Mouse (Mus musculus): ENCODE measurements around the gene Fam206a.

Fam206a gene

DNA sequence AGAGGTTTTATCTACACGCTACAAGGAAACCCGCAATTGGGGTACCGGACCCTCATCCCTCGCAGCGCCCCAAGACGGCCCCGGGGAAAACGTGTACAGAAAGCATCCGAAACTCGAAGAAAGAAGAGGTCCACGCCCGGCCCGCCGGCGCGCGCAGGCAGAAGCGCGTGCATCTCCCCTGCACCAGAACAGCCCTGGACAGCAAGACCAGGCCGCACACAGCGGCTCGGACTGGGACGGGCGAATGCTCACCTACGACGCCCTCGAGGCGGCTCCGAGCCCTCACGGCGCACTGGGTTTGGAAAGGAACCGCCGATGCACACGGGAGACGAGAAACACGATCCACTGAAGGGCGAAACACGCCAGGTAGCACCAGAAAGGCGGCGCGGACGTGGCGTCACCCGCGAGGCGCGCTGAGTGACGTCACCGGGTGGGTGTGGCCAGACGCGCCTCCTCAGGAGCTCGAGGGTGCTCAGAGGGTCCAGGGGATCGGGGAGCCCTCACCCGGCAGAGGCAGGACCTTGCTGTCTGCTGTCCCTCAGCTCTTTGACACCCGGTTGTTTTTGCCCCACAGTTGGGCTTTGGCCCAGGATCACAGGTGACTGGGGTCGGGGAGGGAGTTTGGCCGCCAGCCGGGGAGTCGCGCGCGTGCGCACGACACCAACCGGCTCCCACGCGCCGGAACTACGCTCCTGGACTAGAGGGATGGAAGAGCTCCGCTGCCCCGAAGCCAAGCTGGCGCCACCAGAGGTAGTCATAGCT, at the start of gene Fam206a, which contains the start of gene Elp1:
TSS of gene Fam206a (plus strand) at position 439 of the 762 bp plus-strand sequence.
TSS of gene Elp1 (minus strand) at position 425 of the 762 bp plus-strand sequence.
- DNase-seq (ENCODE audit: low spot score in 2 of 2): peak; percentile 91 to 98

DNA sequence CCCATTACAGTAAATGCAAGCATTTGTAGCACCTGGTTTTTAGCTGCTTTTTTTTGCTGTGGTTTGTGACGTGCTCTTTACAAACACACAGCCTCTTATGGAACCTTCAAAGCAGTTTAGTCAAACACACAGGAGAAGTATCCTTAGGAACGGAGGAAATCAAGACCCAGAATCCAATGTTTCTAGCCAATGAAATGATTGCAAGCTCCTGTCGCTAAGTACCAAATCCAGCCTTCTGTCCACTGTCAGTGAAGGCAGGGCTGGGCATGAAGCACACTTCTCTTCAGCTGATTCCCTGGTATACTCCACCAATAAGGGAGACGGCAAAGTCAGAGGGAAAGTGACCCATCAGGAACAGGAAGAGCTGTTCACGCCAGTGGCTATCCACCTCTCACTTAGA, 46.1 kb upstream of the Fam206a start:
- no peak for DNase-seq (ENCODE audit: low spot score in 2 of 2)

DNA sequence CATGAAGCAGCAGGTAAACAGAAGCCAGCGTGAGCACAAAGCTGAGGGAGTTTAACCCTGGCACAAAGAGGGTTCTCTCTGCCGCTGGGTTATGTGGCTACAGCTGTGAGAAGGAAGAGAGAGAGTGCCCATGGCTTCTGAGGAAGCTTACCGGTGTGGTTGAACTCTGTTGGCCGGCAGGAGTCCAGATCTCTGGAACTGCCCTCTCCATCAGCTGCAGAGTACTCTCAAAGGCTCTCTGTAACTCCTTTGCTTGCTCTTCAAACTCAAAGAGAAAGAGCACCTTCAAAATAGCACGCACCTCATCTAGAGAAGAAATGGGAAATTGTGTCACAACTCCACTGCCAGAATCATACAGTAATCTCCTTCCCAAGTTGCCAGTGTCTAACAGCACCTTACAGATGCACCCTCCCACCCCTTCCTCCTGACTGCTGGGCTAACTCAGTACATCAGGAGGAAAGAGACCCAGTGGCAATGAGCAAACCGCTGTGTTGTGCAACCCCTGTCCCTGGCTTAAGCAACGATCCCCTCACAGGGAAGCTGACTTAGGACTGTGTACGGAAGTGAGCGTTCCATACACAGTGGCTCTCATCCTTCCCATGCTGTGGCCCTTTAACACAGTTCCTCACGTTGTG, 45.1 kb upstream of the Fam206a start:
- peak in 1 of 2 experiments; percentile 47 for DNase-seq (ENCODE audit: low spot score in 2 of 2)

DNA sequence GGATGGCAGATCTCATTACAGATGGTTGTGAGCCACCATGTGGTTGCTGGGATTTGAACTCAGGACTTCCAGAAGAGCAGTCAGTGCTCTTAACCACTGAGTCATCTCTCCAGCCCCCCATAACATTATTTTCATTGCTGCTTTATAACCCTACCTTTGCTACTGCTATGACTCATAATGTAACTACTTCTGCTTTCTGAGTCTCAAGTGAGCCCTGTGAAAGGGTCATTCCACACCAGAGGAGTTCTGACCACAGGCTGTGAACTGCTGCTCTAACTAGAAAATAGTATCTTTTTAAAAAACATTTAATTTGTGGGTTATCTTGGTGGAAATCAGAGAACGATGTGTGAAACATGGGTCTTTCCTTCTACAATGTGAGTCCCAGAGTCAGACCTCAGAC, 44.5 kb upstream of the Fam206a start:
- no peak for DNase-seq (ENCODE audit: low spot score in 2 of 2)

DNA sequence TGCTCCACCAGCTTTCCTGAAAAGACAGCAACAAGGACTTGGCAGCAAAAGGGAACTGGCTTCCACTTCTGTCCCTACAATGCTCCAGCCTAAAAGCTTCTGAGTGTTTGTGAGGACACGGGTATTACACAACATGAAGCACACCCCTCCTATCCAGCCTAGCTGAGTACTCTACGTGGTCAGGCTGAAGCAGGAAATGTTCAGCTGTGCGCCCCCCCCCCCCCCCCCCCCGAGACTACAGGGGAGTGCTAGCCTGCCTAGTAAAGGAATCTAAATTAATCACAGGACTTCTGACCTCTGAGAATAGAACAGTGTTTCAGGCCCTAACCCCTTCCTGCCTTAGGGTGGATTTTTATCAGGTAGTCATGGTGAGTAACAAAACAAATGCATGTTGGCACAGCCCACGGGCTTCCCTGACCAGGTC, 34.3 kb upstream of the Fam206a start:
- DNase-seq (ENCODE audit: low spot score in 2 of 2): no peak

DNA sequence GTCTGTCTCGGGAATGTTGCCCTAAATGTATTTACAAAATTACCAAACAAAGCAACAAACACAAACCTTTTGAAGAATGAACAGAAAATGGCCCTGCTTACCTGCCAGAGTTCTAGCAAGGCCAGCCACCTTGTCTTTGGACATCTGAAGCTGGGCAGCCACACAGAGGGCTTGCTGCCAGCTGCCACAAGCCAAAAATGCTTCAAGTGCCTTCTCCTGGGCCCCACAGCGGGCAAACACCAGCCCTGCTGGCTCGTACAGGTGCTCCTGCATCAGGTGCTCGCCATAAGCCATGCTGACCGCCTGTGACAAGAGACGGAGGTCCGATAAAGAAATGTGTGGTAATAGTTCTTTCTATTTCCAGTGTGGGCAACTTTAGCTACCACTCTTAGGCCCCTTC, 33.2 kb upstream of the Fam206a start:
- no peak for DNase-seq (ENCODE audit: low spot score in 2 of 2)

DNA sequence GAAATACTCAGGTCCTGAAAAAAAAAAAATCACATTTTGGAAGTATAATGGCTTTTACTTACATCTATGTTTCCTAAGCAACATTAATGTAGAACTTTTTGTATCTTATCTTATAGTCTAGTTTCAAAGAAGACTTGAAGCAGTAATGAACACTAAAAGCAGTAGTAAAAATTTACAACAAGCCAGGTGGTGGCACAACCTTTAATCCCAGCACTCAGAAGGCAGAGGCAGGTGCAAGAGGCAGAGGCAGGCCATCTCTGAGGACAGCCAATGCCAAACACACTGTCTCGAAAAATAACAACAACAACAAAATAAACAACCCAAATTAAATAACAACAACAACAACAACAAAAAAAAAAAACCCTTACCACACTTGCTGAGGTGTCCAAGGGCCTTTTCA, 31.1 kb upstream of the Fam206a start:
- no peak for DNase-seq (ENCODE audit: low spot score in 2 of 2)

DNA sequence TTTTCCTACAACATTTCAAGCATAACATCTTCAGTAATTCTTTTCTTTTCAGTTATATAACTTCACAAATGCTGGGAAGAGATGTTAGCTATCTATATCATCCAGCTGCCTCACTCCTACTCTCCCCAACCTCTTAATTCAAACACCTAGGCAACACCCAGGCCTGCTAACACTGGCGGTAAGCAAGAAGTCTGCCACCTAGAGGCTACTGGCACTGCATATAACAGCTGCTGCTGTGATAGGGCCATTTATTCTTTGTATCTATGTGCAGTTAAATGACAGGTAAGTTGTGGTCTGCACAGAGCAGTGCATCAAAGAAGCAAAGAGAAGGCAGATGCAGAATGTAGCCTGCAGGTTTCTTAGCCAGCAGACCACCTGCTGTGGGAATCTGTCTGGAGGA, 10.8 kb upstream of the Fam206a start:
- DNase-seq (ENCODE audit: low spot score in 2 of 2): no peak

DNA sequence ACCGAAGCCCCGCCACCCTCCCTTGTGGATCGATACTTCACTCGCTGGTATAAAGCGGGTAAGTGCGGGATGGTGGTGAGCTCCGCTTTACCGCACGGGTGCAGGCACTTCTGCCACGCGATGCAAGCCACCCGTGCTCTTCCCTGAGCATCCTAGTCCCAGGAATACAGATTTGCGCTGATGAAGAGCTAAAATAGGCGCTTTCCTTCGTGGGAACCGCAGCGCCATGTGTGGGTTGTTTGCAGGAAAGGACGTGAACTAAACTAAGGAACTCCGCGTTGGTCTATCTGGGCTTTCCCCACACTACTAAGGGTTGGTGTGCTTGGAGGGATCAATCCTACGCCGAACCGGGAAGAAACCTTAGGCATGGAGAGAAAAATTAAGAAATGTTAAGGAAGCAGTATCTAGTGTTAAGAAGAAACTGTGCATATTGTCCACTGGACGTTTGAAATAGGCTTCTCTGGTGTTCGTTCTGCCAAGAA, 565 bp downstream of the Fam206a start:
- no peak for DNase-seq (ENCODE audit: low spot score in 2 of 2)

DNA sequence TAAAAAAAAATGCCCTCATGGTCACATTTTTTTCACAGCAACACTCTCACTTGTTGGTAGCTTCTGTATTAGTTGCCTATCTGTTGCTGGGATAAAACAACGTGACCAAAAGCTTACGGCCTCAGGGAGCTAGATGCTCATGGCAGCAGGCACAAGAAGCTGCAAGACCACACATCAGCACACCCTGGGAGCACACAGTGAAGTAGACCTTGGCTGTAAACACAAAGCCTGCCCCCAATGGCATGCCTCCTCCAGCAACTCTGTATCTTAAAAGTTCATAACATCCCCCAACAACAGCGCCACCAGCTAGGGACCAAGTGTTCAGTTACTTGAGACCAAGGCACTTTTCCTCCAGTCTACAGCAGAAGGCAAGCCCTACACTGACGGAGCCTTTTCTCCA, 6.9 kb downstream of the Fam206a start:
- DNase-seq (ENCODE audit: low spot score in 2 of 2): no peak

DNA sequence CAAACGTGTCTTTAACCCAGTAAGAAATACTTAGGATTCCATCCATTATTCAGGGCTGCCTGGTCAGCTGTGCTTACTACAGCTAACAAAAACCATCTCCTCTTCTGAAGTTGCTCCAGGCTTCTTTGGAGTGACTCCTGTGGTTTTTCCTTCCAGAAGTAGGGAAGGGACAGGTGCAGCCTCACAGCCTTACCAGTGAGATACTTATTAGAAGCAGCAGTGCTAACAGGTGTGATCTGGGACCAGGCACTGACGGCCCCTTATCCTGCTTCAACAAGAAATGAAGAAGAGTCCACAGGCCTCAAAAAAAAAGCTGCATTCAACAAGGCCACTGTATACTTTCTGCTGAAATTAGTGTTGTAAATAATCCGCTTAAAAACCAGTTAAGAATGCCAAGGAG, 9.5 kb downstream of the Fam206a start:
- DNase-seq (ENCODE audit: low spot score in 2 of 2): no peak

DNA sequence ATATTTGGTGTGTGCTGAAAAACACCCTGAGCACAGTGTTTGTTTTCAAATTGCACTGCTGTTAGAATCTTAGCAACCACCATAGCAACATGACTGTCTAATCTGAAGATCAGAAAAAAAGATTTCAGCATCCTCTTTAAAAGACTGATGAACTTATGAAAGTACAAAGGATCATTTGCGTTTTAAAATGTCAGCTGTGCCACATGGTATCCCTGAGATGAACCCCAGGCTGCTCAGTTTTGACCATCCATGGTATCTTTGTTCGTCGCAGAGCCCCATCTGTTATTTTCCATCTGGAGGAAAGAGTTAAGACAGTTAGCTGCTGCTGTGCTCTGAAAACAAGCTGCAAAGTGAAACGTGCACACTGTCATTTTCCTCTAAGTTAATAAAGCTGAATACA, 10.0 kb downstream of the Fam206a start:
- no peak for DNase-seq (ENCODE audit: low spot score in 2 of 2)

DNA sequence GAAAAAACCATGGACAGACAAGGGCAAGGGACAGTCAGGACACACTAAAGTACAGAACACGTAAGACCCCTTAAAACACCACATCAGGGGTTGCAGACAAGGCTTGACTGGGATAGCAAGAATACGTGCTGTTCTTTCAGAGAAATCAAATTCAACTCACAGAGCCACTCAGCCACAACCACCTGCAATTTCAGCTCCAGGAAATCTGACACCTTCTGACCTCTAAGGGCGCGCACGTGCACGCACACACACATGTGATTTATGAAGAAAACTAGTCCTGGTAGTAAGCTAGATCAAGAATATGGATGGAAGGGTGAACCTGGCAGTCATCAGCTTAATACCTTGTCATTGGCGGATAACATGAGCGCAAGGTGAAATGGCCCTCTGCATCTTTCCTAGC, 13.0 kb downstream of the Fam206a start:
- no peak for DNase-seq (ENCODE audit: low spot score in 2 of 2)

DNA sequence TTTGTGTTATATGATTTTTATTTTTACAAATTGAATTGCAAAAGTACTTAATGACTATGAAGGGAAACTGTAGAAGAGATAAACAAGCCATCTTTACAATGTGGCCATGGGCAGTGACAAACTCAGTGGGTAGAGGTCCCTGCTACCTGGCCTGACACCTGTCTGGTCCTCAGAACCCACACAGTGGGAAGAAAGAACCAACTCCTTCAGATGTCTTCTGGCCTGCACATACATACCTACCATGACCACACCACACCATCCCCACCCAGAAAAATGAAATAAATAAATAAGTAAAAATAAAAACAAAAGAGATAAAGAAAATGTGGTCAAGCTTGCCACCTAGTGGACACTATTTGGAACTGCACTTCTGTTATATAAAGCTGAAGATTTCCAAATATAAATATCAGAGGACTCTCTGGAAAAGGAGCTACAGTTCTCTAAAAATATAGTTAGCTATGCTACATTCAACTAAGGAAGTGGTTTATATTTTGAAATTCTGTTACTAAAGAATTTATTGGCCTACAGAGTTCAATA, 17.9 kb downstream of the Fam206a start:
- DNase-seq (ENCODE audit: low spot score in 2 of 2): no peak

DNA sequence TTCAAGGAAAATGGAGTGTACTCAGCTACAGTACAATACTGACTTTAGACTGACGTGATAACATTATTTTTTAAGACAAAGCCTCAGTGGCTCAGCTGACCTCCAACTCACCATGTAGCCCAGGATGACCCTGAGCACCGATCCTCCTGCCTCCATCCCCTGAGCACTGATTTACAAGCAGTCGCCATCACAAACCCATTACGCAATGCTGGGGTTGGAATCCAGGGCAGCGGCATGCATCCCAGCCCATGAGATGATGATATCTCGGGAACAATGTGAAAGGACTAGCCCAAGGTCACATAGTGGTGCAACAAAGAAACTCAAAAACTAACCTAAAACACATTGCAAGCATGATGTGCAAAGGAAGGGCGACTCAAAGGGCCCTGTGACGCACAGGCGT, 22.1 kb downstream of the Fam206a start:
- no peak for DNase-seq (ENCODE audit: low spot score in 2 of 2)

DNA sequence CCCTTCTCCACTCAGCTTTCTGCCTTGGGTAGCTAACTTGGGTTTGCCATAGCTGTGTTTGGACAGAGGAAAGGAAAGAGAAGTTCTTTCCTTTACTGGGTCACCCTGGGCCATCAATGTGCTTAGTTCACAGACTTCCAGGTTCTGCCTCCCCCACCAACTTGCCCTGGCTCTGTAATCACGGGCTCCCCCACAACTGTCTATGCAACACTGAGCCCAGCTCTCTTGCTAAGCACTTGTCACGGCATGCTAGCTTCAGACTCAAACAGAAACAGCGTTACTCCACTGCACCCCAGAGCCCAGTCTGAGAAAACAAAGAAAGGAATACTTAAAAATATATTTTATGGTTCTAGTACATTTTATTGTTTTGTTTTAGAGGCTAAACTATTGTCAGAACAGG, 26.8 kb downstream of the Fam206a start:
- DNase-seq (ENCODE audit: low spot score in 2 of 2): no peak

DNA sequence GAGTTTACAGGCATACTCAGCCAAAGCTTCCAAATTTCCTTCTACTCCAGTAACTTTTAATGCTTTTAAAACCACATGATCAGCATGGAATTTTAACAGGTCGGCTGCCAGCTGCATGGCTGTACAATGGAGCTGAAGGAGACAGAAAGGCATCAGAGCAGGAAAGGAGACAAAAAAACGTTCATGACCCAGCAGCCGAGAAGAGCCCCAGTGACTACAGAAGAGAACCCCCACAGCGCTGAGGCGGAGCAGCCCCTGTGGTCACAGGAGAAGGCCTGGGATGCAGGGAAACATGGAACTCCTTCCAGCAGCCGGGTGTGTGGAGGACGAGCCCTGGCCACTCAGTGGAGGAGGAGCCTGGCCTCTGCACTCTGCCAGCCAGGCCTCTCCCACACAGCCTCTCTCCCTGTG, 27.4 kb downstream of the Fam206a start:
- DNase-seq (ENCODE audit: low spot score in 2 of 2): no peak

DNA sequence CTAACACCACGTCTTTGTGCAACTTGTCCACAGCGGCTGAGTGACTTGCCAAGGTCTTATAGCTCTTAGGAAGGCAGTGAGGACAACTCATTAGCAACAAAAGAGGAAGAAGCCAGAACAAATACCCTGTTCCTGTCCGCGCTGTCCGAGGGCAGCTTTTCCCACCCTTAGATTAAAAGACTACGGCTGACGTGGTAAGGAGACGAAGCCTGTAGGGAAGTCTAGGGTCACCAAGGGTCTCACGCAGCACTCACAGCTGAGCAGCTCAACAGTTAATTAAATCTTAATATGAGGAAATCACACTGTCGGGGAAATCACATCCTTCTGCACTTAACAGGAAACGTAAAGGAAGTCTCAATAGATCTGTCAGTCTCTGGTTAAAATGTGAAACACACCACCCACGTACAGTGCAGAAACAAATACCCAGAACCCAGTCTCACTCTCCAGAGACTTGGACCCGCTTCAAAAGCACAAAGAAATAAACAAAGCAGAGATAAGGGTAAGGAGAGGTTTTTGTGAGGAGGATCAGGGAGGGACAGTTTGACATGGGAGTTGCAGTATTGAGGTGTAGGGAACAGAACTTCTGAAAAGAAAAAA, 29.0 kb downstream of the Fam206a start:
- no peak for DNase-seq (ENCODE audit: low spot score in 2 of 2)

DNA sequence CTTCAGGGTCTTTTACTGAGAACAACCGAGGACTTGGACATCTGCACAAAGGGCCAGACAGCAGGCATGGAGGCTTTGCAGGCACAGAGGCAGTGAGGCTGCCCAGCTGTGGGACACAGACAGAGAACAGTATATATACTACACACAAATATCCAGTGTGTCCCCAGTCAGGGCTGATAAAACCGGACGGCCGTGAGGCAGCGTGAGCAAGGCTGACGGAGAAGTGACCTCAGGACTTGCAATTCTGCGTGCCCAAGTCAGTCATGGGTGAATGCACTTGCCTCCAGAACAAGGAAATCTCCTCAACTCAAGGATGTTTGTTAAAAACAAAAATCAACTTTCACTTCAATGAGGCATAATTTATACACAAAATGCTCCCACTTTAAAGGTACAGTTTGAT, 29.9 kb downstream of the Fam206a start:
- DNase-seq (ENCODE audit: low spot score in 2 of 2): no peak

DNA sequence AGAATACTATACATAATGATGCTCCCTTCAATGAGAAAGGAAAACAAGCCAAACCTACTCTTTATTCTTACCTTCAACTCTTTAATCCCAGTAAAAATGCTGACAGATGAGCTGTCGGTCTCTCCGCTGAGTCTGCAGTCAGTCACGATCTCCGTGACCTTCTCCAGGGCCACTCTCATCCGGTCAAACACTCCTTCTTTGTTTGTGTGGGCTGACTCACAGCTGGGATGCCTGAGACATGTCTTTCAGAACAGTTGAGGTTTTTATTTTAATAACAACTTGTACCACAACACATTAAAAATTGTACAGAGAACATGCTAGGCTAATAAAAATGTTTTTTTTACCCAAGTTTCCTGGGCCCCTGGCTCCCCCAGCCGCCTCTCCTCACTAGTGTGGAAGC, 35.5 kb downstream of the Fam206a start:
- DNase-seq (ENCODE audit: low spot score in 2 of 2): no peak

DNA sequence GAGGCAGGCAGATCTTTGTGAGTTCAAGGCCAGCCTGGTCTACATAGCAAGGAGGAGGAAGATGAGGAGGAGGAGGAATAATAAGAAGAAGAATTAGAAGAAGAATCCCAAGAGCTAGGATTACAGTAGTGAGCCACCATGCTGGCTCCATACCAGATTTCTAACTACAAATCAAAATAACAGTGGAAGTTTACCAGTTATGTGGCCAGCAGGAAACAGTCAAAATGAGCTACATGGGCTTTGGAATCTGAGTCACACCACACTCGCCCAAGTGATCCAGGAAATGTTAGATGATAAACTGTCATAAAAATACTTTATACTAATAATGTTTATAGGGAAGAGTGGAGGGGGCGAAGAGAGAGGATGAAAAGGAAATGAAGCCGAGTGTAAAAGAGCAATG, 38.2 kb downstream of the Fam206a start:
- no peak for DNase-seq (ENCODE audit: low spot score in 2 of 2)

DNA sequence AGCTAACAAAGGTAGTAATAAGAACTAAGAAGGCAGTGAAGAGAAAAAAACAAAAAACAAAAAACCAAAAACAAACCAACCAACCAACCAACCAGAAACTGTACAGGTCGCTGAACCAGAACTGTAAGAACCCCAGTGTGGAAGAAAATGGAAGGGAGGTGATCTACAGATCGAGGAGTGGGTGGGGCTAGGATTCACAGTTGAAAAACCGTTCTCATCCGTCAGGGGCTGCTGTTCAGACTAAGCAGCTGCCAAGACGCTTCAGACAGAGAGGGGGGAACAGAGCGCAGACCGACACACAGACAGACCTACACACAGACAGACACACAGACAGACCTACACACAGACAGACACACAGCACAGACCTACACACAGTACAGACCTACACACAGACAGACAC, 40.4 kb downstream of the Fam206a start:
- DNase-seq (ENCODE audit: low spot score in 2 of 2): no peak

DNA sequence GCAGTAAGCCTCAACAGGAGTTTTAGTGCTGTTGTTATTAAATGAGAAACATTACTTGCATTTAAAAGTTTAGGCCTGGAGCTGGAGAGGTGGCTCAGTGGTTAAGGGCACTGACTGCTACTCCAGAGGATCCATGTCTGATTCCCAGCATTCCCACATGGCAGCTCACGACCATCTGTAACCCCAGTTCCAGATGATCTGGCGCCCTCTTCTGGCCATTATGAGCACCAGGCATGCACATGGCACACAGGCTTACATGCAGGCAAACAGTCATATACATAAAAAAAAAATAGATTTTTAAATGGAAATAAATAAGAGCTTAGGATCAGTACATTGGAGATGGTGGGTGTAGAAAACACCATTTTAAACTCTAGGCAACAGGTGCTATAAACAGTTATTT, 41.8 kb downstream of the Fam206a start:
- DNase-seq (ENCODE audit: low spot score in 2 of 2): no peak

Measured in spleen, postnatal 4 days (tissue).